Mouse (Mus musculus) hindbrain, embryonic 14.5 days (tissue): ENCODE data around the gene Vps13c. TPM values are rescaled to one million over a fixed set of nuclear protein-coding genes. Genes with fewer than 3 reads are reported as not detected.

Experiments
- ATAC-seq: fragments of 200-750 bp; cut with Nextera tagmentation; 2 replicates; pipeline ENCODE4 v1.8.0; 2017; ENCODE audit warnings: moderate number of reproducible peaks, mild to moderate bottlenecking, moderate TSS enrichment, moderate library complexity; ENCODE audit not compliant: low FRiP score
- DNase-seq: peaks from one replicate; pipeline ENCODE4 v3.0.0-alpha.2; 2015; ENCODE audit warnings: low spot score
- H3K27ac ChIP-seq: fragments of 300-500 bp; sonication (generic); 2 replicates; pipeline ENCODE4 v1.5.1; 2014; ENCODE audit warnings: mild to moderate bottlenecking, moderate library complexity
- H3K27me3 ChIP-seq: fragments of 300-500 bp; sonication (generic); 2 replicates; pipeline ENCODE4 v1.6.1; 2014; ENCODE audit warnings: mild to moderate bottlenecking, low read length, mixed read lengths; ENCODE audit not compliant: control insufficient read depth, insufficient read depth
- H3K36me3 ChIP-seq: fragments of 300-500 bp; sonication (generic); replicated peaks from 2 replicates; pipeline ENCODE4 v1.6.1; 2014; ENCODE audit not compliant: control insufficient read depth, insufficient read depth
- H3K4me1 ChIP-seq: fragments of 300-500 bp; sonication (generic); replicated peaks from 2 replicates; pipeline ENCODE4 v1.6.1; 2014; ENCODE audit warnings: antibody characterized with exemption, low read length, mixed read lengths; ENCODE audit not compliant: control insufficient read depth, insufficient read depth
- H3K4me2 ChIP-seq: fragments of 300-500 bp; sonication (generic); replicated peaks from 2 replicates; pipeline ENCODE4 v1.6.1; 2014; ENCODE audit warnings: mild to moderate bottlenecking, moderate library complexity
- H3K4me3 ChIP-seq: fragments of 300-500 bp; sonication (generic); replicated peaks from 2 replicates; pipeline ENCODE4 v1.5.1; 2014; ENCODE audit warnings: mild to moderate bottlenecking, low read length
- H3K9ac ChIP-seq: fragments of 300-500 bp; sonication (generic); 2 replicates; pipeline ENCODE4 v1.6.1; 2014
- H3K9me3 ChIP-seq: fragments of 300-500 bp; sonication (generic); 2 replicates; pipeline ENCODE4 v1.6.1; 2016; ENCODE audit warnings: low read length; ENCODE audit not compliant: control insufficient read depth
- WGBS: fragments of 180-500 bp; shearing (Covaris S2); extraction: QIAGEN DNeasy Blood & Tissue Kit; methylation state at CpG from one replicate; pipeline ENCODE4 v1.1.7; 2014; 5-methylcytosine and 5-hydroxymethylcytosine counted together
- polyA plus RNA-seq: library from polyadenylated mRNA; unstranded; fragments of >200 nt; fragmentation: Nextera tagmentation; extraction: Ambion mirVana; gene quantifications from 2 replicates; pipeline ENCODE4 v1.2.1, GENCODE M21; 2014

Vps13c gene
- polyA plus RNA-seq, 1 experiment from 2014 or later = 15.0 TPM

GRCm38 (mm10) chr9:67846089-67846488 lies 5.9 kb downstream of the Vps13c start:
- Histone ChIP-seq H3K27ac (no peak overlapping the region), H3K9ac (no peak overlapping the region), H3K4me2 (no peak overlapping the region), H3K4me1 (peaks cover 9% of the 10 kb centered on the region; the same call in 1 of the 2 replicates), H3K36me3 (no peaks in the 10 kb centered on the region), H3K4me3 (no peak overlapping the region), H3K9me3 (no peaks in the 10 kb centered on the region), H3K27me3 (no peaks in the 10 kb centered on the region)
- DNase-seq (no peak), ATAC-seq (no peak)
- 94% methylated on average over 2 of the region's 2 CpGs for whole genome bisulfite sequencing

- DNase-seq = no peak
- WGBS = 74% methylated on average over 3 of the region's 3 CpGs
- ATAC-seq = no peak
Observed at GRCm38 (mm10) chr9:67847606-67848005, 7.4 kb downstream of the Vps13c start.

GRCm38 (mm10) chr9:67849397-67849796 lies 9.2 kb downstream of the Vps13c start:
- Histone ChIP-seq H3K36me3 (0 out of 2 replicates have a peak, but pooled peaks cover 2% of the 10 kb centered on the region), H3K27ac (no peak overlapping the region), H3K9me3 (no peaks in the 10 kb centered on the region), H3K4me2 (no peak overlapping the region), H3K4me3 (no peak overlapping the region), H3K9ac (no peak overlapping the region), H3K27me3 (no peaks in the 10 kb centered on the region), H3K4me1 (0 out of 2 replicates have a peak, but pooled peaks cover 4% of the 10 kb centered on the region)
- ATAC-seq = no peak
- WGBS = 85% methylated on average over 12 of the region's 12 CpGs
- DNase-seq = no peak

More at GRCm38 (mm10) chr9:67847606-67848005, 7.4 kb downstream of the Vps13c start:
- H3K4me3 ChIP-seq = no peak overlapping the region
- H3K4me2 ChIP-seq = no peak overlapping the region
- H3K27ac ChIP-seq = no peak overlapping the region
- H3K9me3 ChIP-seq = no peaks in the 10 kb centered on the region
- no peaks in the 10 kb centered on the region for H3K36me3 ChIP-seq
- no peaks in the 10 kb centered on the region for H3K27me3 ChIP-seq
- no peak overlapping the region for H3K9ac ChIP-seq
- 0 out of 2 replicates have a peak, but pooled peaks cover 4% of the 10 kb centered on the region for H3K4me1 ChIP-seq

- Histone ChIP-seq H3K27me3 (no peaks in the 10 kb centered on the region), H3K9ac (no peak overlapping the region), H3K36me3 (peaks cover 6% of the 10 kb centered on the region; the same call in 1 of the 2 replicates), H3K27ac (no peak overlapping the region), H3K4me1 (0 out of 2 replicates have a peak, but pooled peaks cover under 1% of the 10 kb centered on the region), H3K9me3 (no peaks in the 10 kb centered on the region), H3K4me3 (no peak overlapping the region), H3K4me2 (no peak overlapping the region)
- 93% methylated on average over 3 of the region's 3 CpGs for WGBS
- DNase-seq (no peak), ATAC-seq (no peak)
Observed at GRCm38 (mm10) chr9:67849846-67850245, 9.7 kb downstream of the Vps13c start.

- ATAC-seq (no peak), DNase-seq (no peak)
- Histone ChIP-seq H3K9ac (no peak overlapping the region), H3K4me3 (no peak overlapping the region), H3K4me1 (no peaks in the 10 kb centered on the region), H3K9me3 (no peaks in the 10 kb centered on the region), H3K4me2 (no peak overlapping the region), H3K27me3 (no peaks in the 10 kb centered on the region), H3K36me3 (peaks cover 11% of the 10 kb centered on the region; the same call in 1 of the 2 replicates), H3K27ac (no peak overlapping the region)
- 82% methylated on average over 4 of the region's 4 CpGs for WGBS
Observed at GRCm38 (mm10) chr9:67851150-67851549, 11.0 kb downstream of the Vps13c start.

GRCm38 (mm10) chr9:67860273-67860672 lies 20.1 kb downstream of the Vps13c start:
- DNase-seq (no peak), ATAC-seq (no peak)
- no peak overlapping the region for H3K27ac ChIP-seq
- H3K9me3 ChIP-seq = no peaks in the 10 kb centered on the region
- 94% methylated on average over 2 of the region's 2 CpGs for WGBS
- H3K36me3 ChIP-seq = peaks cover 5% of the 10 kb centered on the region; the same call in 1 of the 2 replicates
- no peak overlapping the region for H3K4me2 ChIP-seq
- no peaks in the 10 kb centered on the region for H3K4me1 ChIP-seq
- H3K4me3 ChIP-seq = no peak overlapping the region
- no peaks in the 10 kb centered on the region for H3K27me3 ChIP-seq
- no peak overlapping the region for H3K9ac ChIP-seq

- no peak overlapping the region for H3K9ac ChIP-seq
- no peak overlapping the region for H3K4me2 ChIP-seq
- H3K27ac ChIP-seq = no peak overlapping the region
- ATAC-seq (no peak), DNase-seq (no peak)
- H3K27me3 ChIP-seq = no peaks in the 10 kb centered on the region
- 90% methylated on average over 5 of the region's 5 CpGs for WGBS
- no peak overlapping the region for H3K4me3 ChIP-seq
- no peaks in the 10 kb centered on the region for H3K4me1 ChIP-seq
- H3K36me3 ChIP-seq = no peaks in the 10 kb centered on the region
- H3K9me3 ChIP-seq = no peaks in the 10 kb centered on the region
Observed at GRCm38 (mm10) chr9:67863332-67863731, 23.1 kb downstream of the Vps13c start.

GRCm38 (mm10) chr9:67864011-67864410 lies 23.8 kb downstream of the Vps13c start:
- 37% methylated on average over 4 of the region's 4 CpGs for WGBS
- DNase-seq (no peak), ATAC-seq (no peak)
- Histone ChIP-seq H3K27ac (no peak overlapping the region), H3K9me3 (no peaks in the 10 kb centered on the region), H3K27me3 (no peaks in the 10 kb centered on the region), H3K9ac (no peak overlapping the region), H3K4me1 (no peaks in the 10 kb centered on the region), H3K4me3 (no peak overlapping the region), H3K4me2 (no peak overlapping the region), H3K36me3 (no peaks in the 10 kb centered on the region)

GRCm38 (mm10) chr9:67865411-67865810 lies 25.2 kb downstream of the Vps13c start:
- ATAC-seq (no peak), DNase-seq (no peak)
- Histone ChIP-seq H3K4me2 (no peak overlapping the region), H3K4me1 (no peaks in the 10 kb centered on the region), H3K36me3 (no peaks in the 10 kb centered on the region), H3K27me3 (no peaks in the 10 kb centered on the region), H3K4me3 (no peak overlapping the region), H3K27ac (no peak overlapping the region), H3K9me3 (no peaks in the 10 kb centered on the region), H3K9ac (no peak overlapping the region)
- WGBS = 66% methylated on average over 7 of the region's 7 CpGs

GRCm38 (mm10) chr9:67867411-67867810 lies 27.2 kb downstream of the Vps13c start:
- H3K27ac ChIP-seq = no peak overlapping the region
- no peaks in the 10 kb centered on the region for H3K4me1 ChIP-seq
- H3K36me3 ChIP-seq = peaks cover under 1% of the 10 kb centered on the region; the same call in 1 of the 2 replicates
- H3K9me3 ChIP-seq = no peaks in the 10 kb centered on the region
- no peak overlapping the region for H3K4me3 ChIP-seq
- H3K27me3 ChIP-seq = no peaks in the 10 kb centered on the region
- no peak for DNase-seq
- WGBS = 76% methylated on average over 6 of the region's 6 CpGs
- H3K4me2 ChIP-seq = no peak overlapping the region
- H3K9ac ChIP-seq = no peak overlapping the region
- ATAC-seq = no peak
